Mouse (Mus musculus) retina, postnatal 7 days (tissue): ENCODE measurements around the gene Rsl24d1.
A peak's percentile ranks its signal among the peaks of the same experiment; 100 is the strongest.
"Not testable (repeated sequence)": the region's sequence is repeated elsewhere in the genome, so short reads cannot be mapped to it uniquely, and the experiment has no call there.

Experiments used
- DNase-seq: peaks from one replicate; pipeline ENCODE4 v3.0.0-alpha.2; 2012; ENCODE audit warnings: low read depth, low spot score

The Rsl24d1 gene

GRCm38 (mm10) chr9:73112919-73113906 lies at the start of gene Rsl24d1:
Rsl24d1 (plus strand) TSS chr9:73113426.
- peak; percentile 88 for DNase-seq

GRCm38 (mm10) chr9:73063621-73064290 lies 49.5 kb upstream of the Rsl24d1 start:
- no peak for DNase-seq

DNA sequence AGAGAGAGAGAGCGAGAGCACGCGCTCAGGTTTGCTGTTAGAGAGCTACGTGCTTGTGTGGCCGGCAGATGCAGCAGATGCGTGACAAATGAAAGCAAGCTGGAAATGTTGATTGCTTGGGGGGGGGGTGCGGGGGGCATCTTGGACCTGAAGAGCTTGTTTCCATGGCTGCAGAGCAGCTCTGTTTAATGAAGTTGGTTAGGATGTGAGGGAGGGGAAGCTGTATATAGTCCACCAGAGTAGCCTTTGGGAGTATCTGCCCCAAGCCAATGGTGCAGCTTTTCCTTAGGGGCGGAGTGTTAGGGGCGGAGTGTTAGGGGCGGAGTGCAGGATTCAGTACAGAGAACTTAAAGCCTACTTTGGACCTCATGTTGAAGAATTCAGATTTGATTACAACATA lies 46.1 kb upstream of the Rsl24d1 start:
- no peak for DNase-seq

GRCm38 (mm10) chr9:73068230-73068679 lies 45.0 kb upstream of the Rsl24d1 start:
- no peak for DNase-seq

DNA sequence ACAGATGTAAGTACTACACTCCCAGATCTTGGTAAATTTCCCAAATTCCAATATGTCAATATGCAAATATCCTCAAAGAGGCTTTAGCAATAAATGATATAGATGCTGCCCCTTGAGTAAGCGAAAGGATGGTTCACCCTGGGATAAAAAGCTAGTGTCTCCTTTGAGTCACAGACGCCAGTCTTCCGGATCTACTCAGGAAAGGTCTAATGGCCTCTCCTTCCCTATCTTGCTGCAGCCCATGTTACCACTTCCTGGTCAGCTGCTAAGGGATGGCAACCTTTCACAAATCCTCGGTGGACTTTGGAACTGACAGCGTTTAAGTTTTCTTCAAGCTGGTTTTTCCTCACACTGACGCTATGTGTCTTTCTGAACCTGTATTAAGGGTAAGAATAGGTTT lies 44.5 kb upstream of the Rsl24d1 start:
- no peak for DNase-seq

- no peak for DNase-seq
Measured at GRCm38 (mm10) chr9:73070971-73071659, 42.1 kb upstream of the Rsl24d1 start.

DNA sequence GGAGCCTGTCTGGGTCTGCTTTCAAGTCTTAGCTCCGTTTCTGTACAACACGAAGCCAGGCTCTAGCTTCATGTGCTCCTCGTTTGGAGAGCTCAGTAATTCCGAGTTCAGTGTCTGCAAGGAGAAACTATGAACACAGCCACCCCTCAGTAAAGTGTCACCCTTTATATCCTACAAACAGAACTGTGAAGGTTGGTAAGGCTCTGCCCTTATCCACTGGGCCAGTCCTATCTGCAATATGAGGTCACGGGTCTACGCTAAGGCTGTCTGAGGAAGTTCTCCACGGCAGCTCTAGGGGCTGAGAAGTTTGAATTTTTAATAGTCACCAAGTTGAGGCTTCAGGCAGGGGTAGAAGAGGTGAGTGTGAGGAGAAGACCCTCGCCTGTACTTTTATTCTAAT lies 40.8 kb upstream of the Rsl24d1 start:
- DNase-seq: no peak

GRCm38 (mm10) chr9:73073169-73073568 lies 40.1 kb upstream of the Rsl24d1 start:
- no peak for DNase-seq

- DNase-seq: not testable (repeated sequence)
Measured at GRCm38 (mm10) chr9:73079349-73079748, 33.9 kb upstream of the Rsl24d1 start.

DNA sequence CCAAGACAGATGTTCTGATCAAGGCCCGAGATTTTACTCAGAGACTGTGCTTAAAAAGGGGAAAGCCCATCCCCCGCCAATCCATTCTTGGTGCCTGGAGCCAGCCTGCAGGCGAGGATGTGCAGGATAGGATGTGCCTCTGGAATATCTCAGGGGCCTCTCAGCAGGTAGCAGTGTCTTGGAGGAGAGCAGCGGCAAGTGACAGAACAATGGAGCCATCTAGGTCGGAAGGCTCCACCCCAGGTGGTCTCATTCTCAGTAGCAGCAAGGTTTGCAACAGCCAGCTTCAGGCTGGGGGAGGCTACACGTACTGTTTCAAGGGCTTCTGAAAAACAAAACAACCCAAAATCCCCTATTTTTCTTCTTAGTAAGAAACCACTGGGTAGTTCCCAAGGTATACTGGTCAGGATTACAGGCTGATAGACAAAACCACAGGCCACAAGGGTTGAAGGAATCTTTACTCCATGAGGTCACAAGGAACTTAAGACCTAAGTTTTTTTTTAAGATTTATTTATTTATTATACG lies 33.4 kb upstream of the Rsl24d1 start:
- no peak for DNase-seq

DNA sequence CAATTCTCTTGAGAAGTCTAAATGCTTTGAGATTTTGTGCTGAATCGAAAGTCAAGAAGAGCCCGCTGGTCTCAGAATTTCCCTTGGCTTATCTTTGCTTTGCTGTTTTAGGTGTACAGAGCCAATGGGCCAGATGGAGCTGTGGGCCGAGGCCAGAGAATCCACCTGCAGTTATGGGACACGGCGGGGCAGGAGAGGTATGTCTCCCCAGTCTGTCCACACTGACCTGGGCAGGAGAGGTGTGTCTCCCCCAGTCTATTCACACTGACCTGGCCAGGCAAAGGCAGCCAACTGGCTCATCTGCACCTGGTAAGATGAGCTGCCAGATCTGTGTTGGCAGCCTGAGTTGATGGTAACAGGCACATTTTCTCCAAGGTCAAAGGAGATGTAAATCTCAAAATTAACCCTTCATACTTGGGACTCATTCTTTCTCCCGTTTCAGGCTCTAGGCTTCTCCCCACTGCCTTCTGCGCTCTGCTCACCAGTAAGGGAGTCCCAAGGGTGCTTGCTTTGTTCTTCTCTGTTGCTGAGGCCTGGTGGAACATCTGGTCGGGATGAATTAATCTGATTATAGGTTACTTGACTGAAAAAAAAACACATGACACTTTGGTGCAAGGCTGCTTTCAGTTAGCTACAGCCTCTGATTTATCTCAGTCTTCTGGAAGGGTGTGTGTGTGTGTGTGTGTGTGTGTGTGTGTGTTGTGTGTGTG lies 30.8 kb upstream of the Rsl24d1 start:
- DNase-seq: no peak

DNA sequence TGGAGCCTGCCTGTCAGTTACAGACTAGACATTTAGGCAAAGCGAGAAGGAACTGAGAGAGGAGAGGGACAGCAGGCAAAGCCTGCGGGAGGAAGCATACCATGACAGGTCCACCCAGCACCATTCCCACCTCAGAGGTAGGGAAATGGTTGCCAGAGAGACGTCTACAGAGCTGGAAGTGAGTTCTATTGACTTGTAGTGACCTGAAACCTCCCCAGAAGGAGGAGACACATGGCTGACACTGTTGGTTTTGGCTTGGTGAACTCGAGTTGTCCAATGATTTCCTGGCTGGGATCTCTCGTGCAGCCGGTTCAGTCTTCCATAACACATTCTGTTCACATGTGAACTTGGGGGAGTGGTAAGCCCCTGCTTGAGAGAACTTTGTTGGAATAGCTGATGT lies 29.3 kb upstream of the Rsl24d1 start:
- no peak for DNase-seq

GRCm38 (mm10) chr9:73085845-73086244 lies 27.4 kb upstream of the Rsl24d1 start:
- no peak for DNase-seq

- DNase-seq: no peak
Measured at GRCm38 (mm10) chr9:73087121-73087520, 26.1 kb upstream of the Rsl24d1 start.

- DNase-seq: no peak
Measured at GRCm38 (mm10) chr9:73087581-73087980, 25.6 kb upstream of the Rsl24d1 start.

DNA sequence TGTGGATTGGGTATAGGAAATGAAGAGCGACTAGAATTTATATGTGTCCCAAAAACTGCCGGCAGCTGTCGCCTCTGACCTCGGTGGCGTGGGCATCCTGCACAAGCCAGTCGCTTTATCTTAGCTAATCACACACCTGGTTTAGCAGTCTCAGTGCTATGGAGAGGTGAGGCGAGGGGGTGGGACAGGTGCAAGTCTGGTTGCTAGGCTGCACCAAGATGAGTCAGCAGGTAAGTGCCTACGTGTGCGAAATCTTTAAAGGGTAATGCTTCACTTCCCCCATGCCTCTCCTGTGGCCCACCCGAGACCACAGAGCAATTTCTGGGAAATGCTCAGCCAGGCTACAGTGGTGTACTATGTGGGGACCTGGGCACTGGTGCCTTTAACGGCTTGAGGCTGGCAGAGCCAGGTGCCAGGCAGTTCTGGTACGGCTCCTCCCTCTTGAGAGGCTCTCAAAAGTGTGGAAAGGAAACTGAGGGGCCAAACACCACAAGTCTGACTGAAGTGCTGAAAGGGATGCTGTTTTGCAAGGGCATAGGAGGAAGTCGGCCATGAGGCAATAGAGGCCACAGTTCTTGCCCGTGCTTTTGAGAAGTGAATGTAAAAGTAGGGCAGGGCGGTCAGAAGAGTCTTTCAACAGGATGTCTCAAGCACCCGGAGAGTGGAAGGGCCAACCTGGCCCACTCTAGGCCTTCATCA lies 23.9 kb upstream of the Rsl24d1 start:
- DNase-seq: no peak

DNA sequence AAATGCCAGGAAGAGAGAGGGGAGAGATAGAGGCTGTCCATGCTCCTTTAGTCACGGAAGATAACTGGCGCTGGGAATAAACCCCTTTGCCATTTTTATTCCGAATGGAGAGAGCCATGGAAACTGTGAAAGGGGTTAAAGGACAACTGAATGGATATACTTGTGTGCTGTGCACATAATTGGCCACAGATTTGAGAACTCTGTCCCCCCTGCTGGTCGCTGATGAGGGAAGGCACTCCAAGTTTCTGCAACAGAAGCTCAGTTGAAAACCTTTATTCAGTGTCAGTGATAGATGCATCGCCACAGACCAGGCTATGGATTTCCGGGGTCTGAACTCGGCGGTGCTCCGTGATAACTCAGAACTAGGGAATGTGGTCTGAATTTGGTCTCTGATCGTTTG lies 23.1 kb upstream of the Rsl24d1 start:
- no peak for DNase-seq

GRCm38 (mm10) chr9:73091747-73092146 lies 21.5 kb upstream of the Rsl24d1 start:
- peak; percentile 58 for DNase-seq

- no peak for DNase-seq
Measured at GRCm38 (mm10) chr9:73094580-73094979, 18.6 kb upstream of the Rsl24d1 start.

DNA sequence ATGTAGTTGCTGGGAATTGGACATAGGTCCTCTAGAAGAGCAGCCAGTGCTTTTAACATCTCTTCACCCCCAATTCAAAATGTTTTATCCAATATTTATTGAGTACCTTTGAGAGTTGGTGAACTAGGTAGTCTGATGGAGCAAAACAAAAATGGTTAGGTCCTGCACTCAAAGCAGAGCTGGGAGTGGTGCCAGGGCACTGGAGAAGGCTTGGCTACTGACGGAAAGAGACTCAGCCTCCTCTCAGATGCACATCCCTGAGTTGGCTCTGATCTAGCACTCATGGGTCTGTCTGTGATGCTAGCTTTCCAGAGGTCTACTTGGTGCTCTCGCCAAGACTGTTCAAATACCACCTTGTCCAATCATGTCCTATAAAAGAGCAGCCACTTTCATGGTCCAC lies 15.3 kb upstream of the Rsl24d1 start:
- DNase-seq: no peak

GRCm38 (mm10) chr9:73101536-73101935 lies 11.7 kb upstream of the Rsl24d1 start, which contains the start of gene Khdc3:
Khdc3 (plus strand) TSS chr9:73101836.
- no peak for DNase-seq
